Mouse (Mus musculus) ES-CJ7 (cell line): ENCODE measurements at regions not wholly inside any gene's neighbourhood (a gene's known extent, or its start where the extent isn't known, plus 50 kb on each side); places are given as distances from the start of the nearest gene placed in this dataset.
A peak's percentile ranks its signal among the peaks of the same experiment; 100 is the strongest.

ENCODE experiments used
- DNase-seq: peaks from one replicate; pipeline ENCODE4 v3.0.0; 2011; ENCODE audit warnings: low read depth, low spot score

DNA sequence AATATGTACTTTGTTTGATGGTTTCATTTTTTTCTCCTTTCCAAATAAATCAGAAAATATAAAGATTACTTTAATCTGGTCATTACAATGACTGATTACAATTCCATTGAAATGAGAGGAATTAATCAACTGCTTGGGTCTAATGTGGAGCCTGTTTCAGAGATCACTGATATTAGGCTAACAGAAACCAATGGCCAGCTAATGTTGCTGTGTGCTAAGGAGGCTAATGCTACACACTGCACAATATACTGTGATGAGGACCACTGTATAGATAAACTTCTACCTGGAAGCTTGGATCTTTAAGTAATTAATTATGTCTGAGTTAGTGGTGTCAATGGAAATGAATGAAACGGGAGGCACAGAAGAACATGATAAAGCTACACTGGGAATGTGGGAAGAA is 284.6 kb upstream of the Dab2 start:
- DNase-seq: no peak

DNA sequence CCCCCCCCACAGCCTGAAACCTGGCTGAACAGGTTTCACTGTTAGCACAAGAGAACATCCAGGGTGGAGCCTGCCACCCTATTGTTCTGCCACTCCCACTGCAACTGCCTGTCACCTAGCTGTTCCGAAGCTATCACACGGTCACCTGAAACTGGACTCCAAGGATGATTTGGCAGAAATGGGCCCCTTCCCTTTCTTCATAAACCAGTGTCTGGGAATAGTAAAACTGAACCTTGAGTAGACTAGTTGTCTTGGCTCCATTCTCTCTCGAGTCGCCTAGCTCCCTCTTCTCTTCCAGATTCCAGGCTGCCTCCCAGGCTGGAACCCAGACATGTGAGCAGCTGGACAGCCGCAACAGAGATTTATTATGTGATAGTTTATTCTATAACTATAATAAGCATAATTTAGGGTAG is 282.9 kb upstream of the Dab2 start:
- peak; percentile 43 for DNase-seq

DNA sequence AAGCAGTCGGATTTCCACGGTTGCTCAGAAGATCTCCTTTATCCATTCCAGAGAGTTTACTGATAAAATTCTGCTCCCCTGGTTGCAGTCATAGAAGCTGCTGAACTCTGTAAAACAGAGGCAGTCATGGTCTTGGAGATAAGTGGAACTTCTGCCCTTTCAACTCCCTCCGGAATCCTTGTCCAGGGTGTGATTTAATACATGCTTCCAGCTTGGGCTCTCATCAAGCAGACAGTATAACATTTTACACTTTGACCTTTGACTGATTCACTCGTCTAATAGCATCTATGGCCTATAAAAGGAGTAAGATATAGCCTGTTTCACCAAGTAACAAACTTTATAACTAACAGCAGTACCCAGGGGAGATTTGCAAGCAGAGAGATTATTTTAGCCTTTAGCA is 274.0 kb upstream of the Dab2 start:
- no peak for DNase-seq

DNA sequence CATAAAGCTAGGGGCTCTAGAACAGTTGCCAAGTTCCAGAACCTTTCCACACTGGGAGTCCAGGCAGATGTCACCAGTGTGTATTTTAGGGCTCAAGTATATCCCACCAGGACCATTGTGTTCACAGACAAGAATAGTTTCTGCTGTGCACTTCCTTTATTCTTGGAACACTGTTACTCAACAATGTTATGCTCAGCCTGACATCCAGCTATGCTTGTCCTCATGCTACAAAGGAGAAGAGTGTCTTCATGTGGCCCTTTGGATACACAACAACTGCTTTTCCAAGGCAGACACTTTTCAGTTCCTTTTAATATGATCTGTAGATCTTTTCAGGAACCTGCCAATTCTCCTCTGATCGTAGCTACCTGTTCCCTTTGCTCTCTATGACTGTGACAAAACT is 270.4 kb upstream of the Dab2 start:
- DNase-seq: no peak

DNA sequence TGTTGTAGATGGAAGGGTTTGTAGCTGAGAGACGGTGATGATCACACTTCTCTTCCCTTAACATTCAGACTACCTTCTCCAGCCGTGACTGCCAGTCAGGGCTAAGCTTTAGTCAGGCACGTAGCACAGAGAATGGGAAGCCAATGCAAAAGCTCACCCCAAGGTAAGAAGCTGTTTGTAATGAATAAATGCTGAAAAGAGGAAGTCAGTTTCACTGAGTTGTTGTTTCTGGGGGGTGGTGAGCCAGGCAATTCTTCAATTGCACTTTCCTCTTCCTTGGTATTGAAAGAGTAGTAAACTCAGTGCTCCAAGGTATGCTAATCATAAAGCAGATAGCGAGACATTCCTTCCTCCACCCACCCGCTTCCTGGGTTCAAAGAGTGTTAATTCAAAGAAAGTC is 269.2 kb upstream of the Dab2 start:
- peak; percentile 68 for DNase-seq

DNA sequence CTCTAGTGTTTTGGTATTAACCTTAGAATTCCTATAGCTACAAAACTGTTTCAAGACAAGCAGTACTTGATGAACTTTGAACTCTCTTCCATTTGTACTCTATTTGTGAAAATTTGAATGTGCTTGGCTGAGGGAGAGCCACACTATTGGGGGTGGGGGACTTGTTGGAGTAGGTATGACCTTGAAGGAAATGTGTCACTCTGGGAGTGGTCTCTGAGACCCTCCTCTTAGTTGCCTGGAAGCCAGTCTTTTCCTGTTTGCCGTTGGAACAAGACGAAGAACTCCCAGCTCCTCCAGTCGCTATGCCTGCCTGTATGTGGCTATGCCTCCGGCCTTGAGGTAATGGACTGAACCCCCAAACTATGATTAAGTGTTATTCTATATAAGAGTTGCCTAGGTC is 265.4 kb upstream of the Dab2 start:
- peak; percentile 71 for DNase-seq

DNA sequence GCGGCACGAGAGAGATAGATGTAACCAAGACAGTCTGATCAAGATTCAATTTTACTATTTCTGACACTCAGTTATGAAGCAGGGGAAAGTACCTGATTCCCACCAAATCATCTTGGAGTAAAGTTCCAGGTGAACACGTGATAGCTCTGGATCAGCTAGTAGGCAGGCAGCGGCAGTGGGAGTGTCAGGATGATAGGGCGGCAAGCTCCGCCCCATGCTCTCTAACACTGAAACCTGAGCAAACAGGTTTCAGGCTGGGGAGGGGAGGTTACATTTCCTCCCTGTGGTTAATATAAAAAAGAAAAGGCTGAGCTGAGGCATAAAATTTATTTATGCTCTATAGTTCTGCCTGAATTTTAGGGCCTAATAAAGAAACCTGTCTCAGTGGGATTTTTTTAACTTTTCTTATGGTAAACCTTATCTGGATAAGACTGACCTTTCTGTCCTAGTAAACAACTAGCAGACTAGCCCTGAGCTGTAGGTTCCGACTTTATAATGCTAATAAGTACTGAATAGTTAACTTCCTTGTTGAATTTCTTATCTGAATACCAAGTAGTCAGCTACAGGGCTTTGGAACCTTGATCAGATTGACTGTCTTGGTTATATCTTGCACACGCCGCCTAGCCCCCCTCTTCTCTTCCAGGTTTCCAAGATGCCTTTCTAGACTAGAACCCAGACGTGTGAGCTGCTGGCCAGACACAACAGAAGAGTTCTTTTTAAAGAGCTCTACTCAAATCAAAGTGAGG is 254.9 kb upstream of the Dab2 start:
- DNase-seq: peak; percentile 85

DNA sequence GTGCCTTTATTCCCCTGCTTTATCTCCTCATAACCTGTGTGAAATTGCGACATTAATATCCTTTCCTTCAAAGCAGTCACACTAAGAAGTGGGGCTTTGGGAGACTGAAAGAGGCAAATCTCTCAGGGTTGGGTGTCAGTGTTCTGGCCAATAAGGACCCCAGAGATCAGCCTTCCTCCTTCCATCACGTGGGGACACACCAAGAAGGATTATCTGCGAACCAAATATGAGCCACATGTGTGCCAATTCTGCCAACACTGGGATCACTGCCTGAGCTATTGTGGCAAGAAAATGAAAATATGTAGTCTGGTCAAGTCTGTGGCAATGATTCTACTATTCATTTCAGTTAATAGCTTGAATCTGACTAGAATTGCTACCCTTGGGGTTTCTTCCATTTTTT is 243.9 kb upstream of the Dab2 start:
- DNase-seq: no peak

DNA sequence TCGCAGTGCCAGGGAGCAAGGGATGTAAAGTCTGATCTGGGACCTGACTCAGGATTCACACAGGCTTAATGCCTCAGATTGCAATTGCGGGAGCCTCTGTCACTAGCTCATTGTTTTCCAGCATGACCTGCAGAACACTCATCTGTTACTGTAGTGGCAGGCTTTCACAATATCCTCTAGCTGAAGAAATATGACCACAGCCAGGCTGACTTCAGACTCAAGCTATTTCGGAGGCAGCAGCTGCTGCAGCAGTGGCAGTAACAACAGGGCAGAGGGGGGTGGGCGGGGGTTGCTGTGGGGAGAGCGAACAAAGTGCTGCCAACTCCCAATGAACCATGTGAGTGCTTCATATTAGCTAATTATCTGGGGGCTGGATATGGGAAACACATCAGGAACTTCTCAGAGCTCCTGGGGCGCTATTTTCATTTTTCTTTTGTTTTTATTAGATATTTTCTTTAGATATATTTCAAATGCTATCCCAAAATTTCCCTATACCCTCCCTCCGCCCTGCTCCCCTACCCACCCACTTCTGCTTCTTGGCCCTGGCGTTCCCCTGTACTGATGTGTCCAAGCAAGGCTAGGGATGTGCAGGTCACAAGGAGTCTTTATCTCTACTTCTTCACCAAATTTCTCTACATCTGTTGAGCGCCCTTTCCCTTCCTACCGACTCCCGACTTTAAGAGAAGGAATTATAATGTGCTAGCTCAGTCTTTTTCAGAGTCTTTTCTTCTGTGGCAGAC is 242.5 kb upstream of the Dab2 start:
- DNase-seq: no peak

DNA sequence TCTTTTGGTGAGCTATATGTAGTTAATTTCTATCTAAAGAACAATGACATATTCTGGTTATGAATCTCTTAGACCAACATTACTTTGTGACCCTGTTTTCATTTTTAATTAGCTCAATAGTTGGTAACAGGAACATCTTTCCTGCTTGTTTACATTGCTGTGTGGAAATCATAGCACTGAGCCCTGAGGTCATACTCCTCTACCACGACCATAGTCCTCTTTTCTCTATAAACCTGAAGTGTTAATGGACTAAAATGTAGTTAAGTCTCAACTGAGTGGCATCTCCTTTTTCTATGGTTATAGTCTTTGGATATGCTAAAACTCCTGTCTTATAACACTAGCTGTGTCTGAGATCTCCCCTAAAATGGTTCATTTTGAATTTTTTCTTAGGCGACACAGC is 240.2 kb upstream of the Dab2 start:
- no peak for DNase-seq

DNA sequence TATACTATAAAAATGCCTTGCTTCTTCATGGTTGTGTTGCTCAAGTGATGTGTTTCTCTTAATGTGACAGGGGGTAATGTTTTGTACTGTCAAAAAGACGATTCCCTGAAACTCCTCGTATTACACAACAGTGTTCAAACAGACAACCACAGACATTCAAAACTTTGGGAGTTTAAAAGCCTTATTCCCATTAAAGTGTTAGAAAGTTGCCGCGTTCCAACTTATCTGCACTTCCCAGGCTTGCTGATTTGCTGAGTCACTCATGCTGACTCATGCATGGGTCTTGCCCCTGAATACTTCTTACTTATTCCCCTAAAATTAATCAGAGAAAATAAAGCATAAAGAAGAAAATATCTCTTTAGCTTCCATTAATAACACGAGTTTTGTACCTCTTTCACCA is 239.8 kb upstream of the Dab2 start:
- DNase-seq: no peak

DNA sequence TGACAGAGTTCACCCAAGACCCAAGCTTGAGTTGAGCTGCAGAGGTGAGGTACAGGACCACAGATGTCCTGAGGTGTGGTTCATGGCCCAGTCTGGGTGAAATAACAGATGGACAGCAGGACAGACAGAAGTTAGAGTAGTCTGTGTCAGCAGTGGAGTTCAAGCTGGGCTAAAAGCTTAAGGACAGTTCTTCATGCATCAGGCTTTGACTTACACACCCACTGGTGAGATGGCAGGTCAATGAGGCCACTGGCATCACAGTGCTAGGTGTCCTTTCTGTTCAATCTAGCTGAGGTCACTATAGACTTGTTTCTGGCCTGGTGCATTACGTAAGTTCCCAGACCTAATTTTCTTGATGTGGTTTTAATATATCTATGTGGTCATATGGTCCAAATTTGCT is 238.9 kb upstream of the Dab2 start:
- DNase-seq: no peak

DNA sequence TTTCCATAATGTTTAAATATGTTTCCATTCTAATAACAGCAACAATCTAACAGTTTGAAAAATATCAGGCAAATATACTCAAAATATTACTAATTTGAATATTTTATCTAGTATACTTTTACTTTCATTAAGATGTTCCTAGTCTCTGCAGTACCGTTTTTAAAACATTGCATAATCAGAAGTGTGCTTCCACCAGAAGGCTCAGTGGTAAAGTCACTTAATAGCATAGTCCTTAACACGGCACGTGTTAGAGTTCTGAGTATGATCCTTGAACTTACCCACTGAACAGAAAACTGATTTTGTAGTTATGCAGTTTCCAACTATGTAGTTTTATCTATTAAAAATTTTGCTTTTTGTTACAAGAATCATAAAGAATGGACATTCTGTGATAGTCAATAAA is 234.5 kb upstream of the Dab2 start:
- DNase-seq: no peak

DNA sequence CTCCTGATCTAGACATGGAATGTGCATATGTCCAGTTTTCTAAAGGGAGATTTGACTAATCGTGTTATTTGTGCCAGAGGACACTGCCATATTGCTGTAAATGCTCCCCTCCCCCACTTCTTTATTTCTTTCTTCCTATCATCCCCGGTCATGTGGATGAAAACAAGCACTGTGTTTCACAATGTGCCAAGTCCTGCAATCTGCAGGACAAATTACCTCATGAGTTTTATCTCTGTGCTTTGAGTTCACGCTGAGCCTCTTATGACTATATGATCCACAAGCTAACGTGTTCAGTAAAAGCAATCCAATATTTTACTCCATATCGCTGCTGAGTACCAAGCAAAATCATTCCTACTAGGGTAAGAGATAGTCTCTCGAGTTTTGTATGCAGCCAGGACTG is 232.2 kb upstream of the Dab2 start:
- no peak for DNase-seq

DNA sequence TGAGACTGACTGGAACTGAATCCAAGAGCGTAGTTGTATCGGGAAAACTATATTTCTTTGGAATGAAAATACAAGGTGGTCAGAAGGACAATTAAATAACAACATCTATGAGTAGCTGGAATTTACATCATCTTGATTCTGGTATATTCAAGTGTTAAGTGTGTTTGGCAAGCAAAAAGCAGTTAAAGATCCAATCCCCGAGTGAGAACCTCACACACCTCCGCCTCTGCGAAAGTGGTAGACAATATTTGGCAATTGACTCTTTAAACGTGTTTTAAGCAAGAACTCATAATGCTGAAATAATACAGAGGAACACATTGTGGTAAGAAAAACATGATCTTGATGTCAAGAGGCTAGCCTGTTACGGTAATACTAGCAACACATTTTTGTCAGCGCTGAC is 231.2 kb upstream of the Dab2 start:
- no peak for DNase-seq

DNA sequence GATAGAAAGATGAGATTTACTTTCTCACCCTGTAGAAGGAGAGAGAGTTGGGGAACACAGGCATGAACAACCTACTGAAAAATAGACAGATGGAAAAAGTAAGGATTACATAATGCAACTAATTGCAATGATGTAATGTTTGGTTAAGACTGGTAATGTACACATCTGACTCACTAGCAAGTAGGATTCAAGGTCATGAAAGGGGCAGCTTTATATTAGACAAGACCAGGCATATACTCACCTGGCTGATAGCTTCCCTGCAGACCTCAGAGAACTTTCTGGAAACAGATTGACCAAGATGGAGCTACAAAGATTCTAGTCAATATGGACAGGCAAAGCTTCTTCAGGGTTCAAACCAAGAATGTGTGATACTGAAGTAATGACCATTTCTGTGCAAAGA is 227.7 kb upstream of the Dab2 start:
- no peak for DNase-seq

DNA sequence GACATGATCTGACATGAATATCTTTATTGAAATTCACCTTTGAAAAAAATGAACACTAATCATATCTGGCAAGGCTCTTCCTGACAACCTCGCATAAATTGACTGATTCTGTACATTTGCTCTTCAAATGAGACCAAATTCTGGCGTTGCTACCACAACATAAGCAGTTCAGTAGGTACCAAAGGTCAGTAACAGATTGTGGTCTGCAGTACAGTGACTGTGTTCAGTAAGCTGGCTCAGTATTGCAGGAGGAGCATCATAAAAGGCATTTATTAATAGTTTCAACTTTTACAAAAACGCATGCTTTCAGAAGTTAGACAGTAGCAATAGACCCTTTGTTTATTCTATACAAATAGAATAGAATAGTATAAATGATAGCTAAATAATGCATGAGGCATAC is 226.7 kb upstream of the Dab2 start:
- DNase-seq: no peak

DNA sequence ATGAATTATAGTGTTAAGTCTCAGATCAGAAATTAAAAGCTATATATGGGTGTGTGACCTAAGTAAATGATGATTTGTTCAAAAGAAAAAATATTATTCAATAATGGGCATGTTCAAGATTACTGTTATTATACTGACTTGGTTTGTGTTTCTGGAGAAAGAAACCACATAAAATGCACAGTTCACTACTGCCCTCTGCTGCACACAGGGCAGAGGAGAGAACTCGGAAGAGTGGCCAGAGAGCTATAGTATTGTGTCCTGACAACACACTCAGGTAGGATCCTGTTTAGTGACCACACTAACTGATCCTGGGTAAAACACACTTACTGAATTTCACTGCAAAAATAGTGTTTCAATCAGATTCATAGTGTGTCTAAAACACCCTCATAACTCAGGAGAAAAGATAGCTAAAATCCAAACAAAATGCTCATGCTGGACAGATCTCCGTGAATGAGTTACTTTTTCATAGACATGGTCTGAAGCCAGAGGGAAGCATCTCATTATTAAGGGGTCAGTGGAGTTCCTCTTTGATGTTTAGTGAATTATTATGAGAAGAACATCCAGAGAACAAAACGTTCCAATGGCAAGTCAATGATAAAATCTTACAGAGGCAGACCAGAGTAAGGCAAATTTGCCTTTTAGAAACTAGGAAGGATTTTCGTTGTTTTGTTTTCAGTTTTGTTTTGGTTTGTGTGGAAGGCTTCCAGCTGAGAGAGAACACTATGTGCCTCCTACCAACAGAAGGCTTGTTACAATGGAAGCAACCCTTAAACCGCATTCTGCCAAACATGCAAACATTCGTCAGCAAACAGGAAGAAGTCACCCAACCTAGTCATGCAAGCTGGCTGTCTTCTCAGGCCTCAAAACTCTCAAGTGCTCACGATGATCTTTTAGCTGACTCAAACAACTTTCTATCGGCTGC is 218.6 kb upstream of the Dab2 start:
- peak; percentile 51 for DNase-seq

DNA sequence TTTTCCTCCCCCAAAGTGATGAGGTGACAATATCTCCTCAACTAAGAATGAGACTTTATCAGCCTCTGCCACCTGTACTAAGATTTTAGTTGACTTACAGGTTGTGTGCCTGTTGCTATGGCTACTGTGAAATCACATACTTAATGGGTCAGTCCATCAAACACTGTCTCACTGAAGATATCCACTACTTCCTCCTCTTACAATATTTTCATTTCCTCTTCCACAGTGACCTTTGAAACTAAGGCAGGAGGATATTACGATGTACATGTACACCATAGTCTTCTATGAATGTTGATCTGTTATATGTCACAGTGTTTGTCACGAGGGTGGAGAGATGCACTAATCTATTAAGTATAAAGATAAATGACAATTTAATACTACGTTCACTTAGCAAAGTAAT is 212.4 kb upstream of the Dab2 start:
- DNase-seq: no peak

DNA sequence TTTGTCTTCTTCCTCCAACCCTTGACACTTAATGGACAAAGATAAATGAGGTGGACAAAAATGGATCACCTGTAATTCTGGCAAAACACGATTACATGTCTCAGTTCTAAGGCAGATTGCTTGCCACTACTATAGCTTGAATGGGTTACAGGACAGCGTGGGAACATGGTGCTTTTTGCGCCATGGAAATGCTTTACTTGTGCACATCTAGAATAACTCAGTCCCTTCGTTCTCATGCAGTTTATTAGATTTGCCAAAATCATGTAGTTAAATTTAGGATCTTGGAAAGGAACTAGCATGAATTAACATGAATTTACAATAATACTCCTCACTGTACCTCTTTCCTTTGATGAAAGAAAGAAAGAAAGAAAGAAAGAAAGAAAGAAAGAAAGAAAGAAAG is 211.1 kb upstream of the Dab2 start:
- DNase-seq: no peak

DNA sequence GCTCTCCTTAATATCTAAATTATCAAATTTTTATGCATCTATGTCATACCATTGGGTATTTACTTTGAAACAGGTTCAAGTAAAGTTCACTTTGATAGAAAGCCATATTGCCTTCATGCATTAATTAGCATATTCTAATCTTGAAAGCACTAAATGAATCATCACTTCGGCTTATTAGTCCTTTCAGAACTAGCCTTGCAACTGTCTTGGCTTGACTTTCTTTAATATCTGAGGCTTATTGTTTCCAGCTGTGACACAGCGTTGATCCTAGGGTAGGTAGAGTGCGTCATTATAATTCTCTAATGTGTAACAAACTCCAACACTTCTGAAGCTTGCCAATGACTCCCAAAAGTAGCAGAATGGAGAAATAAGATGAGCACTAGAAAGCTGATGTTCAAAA is 169.9 kb upstream of the Dab2 start:
- DNase-seq: no peak

DNA sequence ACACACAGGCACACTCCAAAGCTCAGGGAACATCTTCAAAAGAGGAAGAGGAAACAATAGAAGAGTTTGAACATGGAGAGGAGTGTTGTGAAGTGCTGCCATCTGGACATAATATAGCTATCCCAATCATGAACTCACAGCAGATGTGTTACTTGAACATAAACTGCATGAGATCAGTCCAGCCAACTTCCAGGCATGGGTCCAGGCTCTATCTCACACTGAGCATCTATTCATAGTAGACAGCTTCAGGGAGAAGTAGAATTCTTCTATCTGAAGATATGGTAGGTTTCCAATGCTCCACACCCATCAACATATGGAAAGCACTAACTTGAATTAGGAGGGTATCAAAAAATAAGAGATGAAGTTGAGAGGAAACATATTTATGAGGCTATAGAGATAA is 167.4 kb upstream of the Dab2 start:
- DNase-seq: no peak
